Mouse (Mus musculus) embryo, embryonic 10 days (tissue): ENCODE measurements around the gene Serac1.

ENCODE experiments used
- DNase-seq: peaks from one replicate; pipeline ENCODE4 v3.0.0-alpha.2; 2015; ENCODE audit warnings: low spot score

Serac1 gene

GRCm38 (mm10) chr17:6005246-6005637, 74.3 kb downstream of the Serac1 start:
- no peak for DNase-seq

- DNase-seq = no peak
Observed at GRCm38 (mm10) chr17:6003661-6004060, 75.9 kb downstream of the Serac1 start.

- no peak for DNase-seq
Observed at GRCm38 (mm10) chr17:6002563-6002962, 77.0 kb downstream of the Serac1 start.

GRCm38 (mm10) chr17:6001836-6002235, 77.7 kb downstream of the Serac1 start:
- no peak for DNase-seq

GRCm38 (mm10) chr17:6001389-6001788, 78.2 kb downstream of the Serac1 start:
- DNase-seq = no peak

GRCm38 (mm10) chr17:6000864-6001319, 78.6 kb downstream of the Serac1 start:
- no peak for DNase-seq

- DNase-seq = no peak
Observed at GRCm38 (mm10) chr17:5999039-5999543, 80.5 kb downstream of the Serac1 start.

GRCm38 (mm10) chr17:5998235-5998500, 81.4 kb downstream of the Serac1 start:
- no peak for DNase-seq

- no peak for DNase-seq
Observed at GRCm38 (mm10) chr17:5997380-5998234, 81.9 kb downstream of the Serac1 start.

GRCm38 (mm10) chr17:5996589-5996988, 83.0 kb downstream of the Serac1 start:
- no peak for DNase-seq

- DNase-seq = no peak
Observed at GRCm38 (mm10) chr17:5994606-5995005, 84.9 kb downstream of the Serac1 start.

- no peak for DNase-seq
Observed at GRCm38 (mm10) chr17:5993581-5994260, 85.8 kb downstream of the Serac1 start.

- DNase-seq = no peak
Observed at GRCm38 (mm10) chr17:5992866-5993580, 86.5 kb downstream of the Serac1 start.
